Mouse (Mus musculus): ENCODE measurements around the gene Olfr669.
"Not testable (repeated sequence)": the region's sequence is repeated elsewhere in the genome, so short reads cannot be mapped to it uniquely, and the experiment has no call there.

Gene Olfr669

GRCm38 (mm10) chr7:104933940-104934339, at the start of gene Olfr669:
Gene Olfr669, plus strand, starts transcription at chr7:104934240.
- DNase-seq (ENCODE audit: low read depth, low spot score): no peak

- DNase-seq (ENCODE audit: low read depth, low spot score): no peak
Observed at GRCm38 (mm10) chr7:104895852-104896251, 38.2 kb upstream of the Olfr669 start, which contains the start of gene Olfr666. Gene Olfr666, minus strand, starts transcription at chr7:104895952.

- no peak for DNase-seq (ENCODE audit: low read depth, low spot score)
Observed at GRCm38 (mm10) chr7:104921382-104921781, 12.7 kb upstream of the Olfr669 start, which contains the start of gene Olfr667. Gene Olfr667, minus strand, starts transcription at chr7:104921482.

- DNase-seq (ENCODE audit: low read depth, low spot score): no peak
Observed at GRCm38 (mm10) chr7:104927957-104928356, 6.1 kb upstream of the Olfr669 start, which contains the start of gene Olfr668. Gene Olfr668, minus strand, starts transcription at chr7:104928057.

GRCm38 (mm10) chr7:104950234-104950633, 16.2 kb downstream of the Olfr669 start:
- not testable (repeated sequence) for DNase-seq (ENCODE audit: low read depth, low spot score)

- no peak for DNase-seq (ENCODE audit: low read depth, low spot score)
Observed at GRCm38 (mm10) chr7:104962520-104962919, 28.5 kb downstream of the Olfr669 start, which contains the start of gene Olfr670. Gene Olfr670, minus strand, starts transcription at chr7:104962620.

- not testable (repeated sequence) for DNase-seq (ENCODE audit: low read depth, low spot score)
Observed at GRCm38 (mm10) chr7:104972507-104972906, 38.5 kb downstream of the Olfr669 start.

- DNase-seq (ENCODE audit: low read depth, low spot score): no peak
Observed at GRCm38 (mm10) chr7:104979026-104979425, 45.0 kb downstream of the Olfr669 start, which contains the start of gene Olfr671. Gene Olfr671, minus strand, starts transcription at chr7:104979126.
